Mouse (Mus musculus) CH12.LX (cell line): ENCODE measurements around the gene Cebpg. TPM values are rescaled to one million over a fixed set of nuclear protein-coding genes. Genes with fewer than 3 reads are reported as not detected.

Source experiments
- DNase-seq: peaks from one replicate; pipeline ENCODE4 v3.0.0-alpha.2; 2013; ENCODE audit errors: extremely low read depth
- H3K27ac ChIP-seq: 2 replicates; pipeline ENCODE4 v1.5.1; 2012; ENCODE audit warnings: low read depth, mild to moderate bottlenecking, control low read depth, moderate library complexity; ENCODE audit not compliant: insufficient read depth
- H3K27me3 ChIP-seq: replicated peaks from 2 replicates; pipeline ENCODE3; 2012; ENCODE audit warnings: inconsistent platforms
- H3K36me3 ChIP-seq, 2 experiments: replicated peaks in 1 of 2; 2 replicates each; pipeline versions ENCODE3 to v1.6.1; 2012; ENCODE audit warnings: inconsistent platforms in 1 of 2, low read length in 1 of 2, mild to moderate bottlenecking in 1 of 2, mixed read lengths in 1 of 2, moderate library complexity in 1 of 2; ENCODE audit not compliant: control insufficient read depth in 1 of 2, insufficient read depth in 1 of 2
- H3K4me1 ChIP-seq, 2 experiments: 2 replicates each; pipeline ENCODE4 v1.6.1; 2012; ENCODE audit warnings: inconsistent platforms in 1 of 2, moderate library complexity in 1 of 2; ENCODE audit not compliant: insufficient read depth in 2 of 2, control insufficient read depth in 1 of 2
- H3K4me2 ChIP-seq: 2 replicates; pipeline ENCODE4 v1.6.1; 2012; ENCODE audit warnings: low read depth, mild to moderate bottlenecking, control low read depth; ENCODE audit not compliant: poor library complexity, insufficient read depth, severe bottlenecking
- H3K4me3 ChIP-seq, 3 experiments: fragments of 150-350 bp in 1 of 3; sonication (generic) in 1 of 3; replicated peaks in 1 of 3; 2 replicates each; pipeline versions ENCODE3 to v1.5.1; 2011 to 2012; ENCODE audit warnings: low read depth in 2 of 3, low read length in 2 of 3, mild to moderate bottlenecking in 2 of 3, moderate library complexity in 2 of 3, control low read depth in 1 of 3, improper control_type of control experiment in 1 of 3, inconsistent platforms in 1 of 3, mixed read lengths in 1 of 3; ENCODE audit not compliant: poor library complexity in 1 of 3
- H3K79me2 ChIP-seq: replicated peaks from 2 replicates; pipeline ENCODE4 v1.6.1; 2012; ENCODE audit warnings: mild to moderate bottlenecking, moderate library complexity; ENCODE audit not compliant: control insufficient read depth, poor library complexity, insufficient read depth, severe bottlenecking; ENCODE audit errors: extremely low read depth
- H3K9ac ChIP-seq: 2 replicates; pipeline ENCODE4 v1.6.1; 2012; ENCODE audit warnings: low read depth, mild to moderate bottlenecking, control low read depth, moderate library complexity; ENCODE audit not compliant: insufficient read depth
- H3K9me3 ChIP-seq: replicated peaks from 2 replicates; pipeline ENCODE3; 2012; ENCODE audit warnings: low read length, inconsistent platforms, mixed read lengths
- BHLHE40 ChIP-seq: IDR thresholded peaks from 2 replicates; pipeline ENCODE4 v1.6.1; 2011; ENCODE audit warnings: mild to moderate bottlenecking, low read depth, low read length, improper control_type of control experiment
- CHD2 ChIP-seq: IDR thresholded peaks from 2 replicates; pipeline ENCODE4 v1.6.1; 2011; ENCODE audit warnings: low read length, improper control_type of control experiment
- CTCF ChIP-seq, 2 experiments: IDR thresholded peaks in 1 of 2; conservative IDR thresholded peaks in 1 of 2; 2 replicates each; pipeline ENCODE4 v1.5.1; 2011 to 2012; ENCODE audit warnings: low read depth in 2 of 2, low read length in 2 of 2, improper control_type of control experiment in 1 of 2, inconsistent platforms in 1 of 2, mild to moderate bottlenecking in 1 of 2, moderate library complexity in 1 of 2
- E2F4 ChIP-seq: IDR thresholded peaks from 2 replicates; pipeline ENCODE4 v1.6.1; 2011; ENCODE audit warnings: low read depth, low read length, improper control_type of control experiment; ENCODE audit not compliant: insufficient replicate concordance
- ELF1 ChIP-seq: IDR thresholded peaks from 2 replicates; pipeline ENCODE4 v1.6.1; 2014; ENCODE audit warnings: low read depth, mild to moderate bottlenecking, inconsistent platforms, low read length, improper control_type of control experiment
- IRF4 ChIP-seq: IDR thresholded peaks from 2 replicates; pipeline ENCODE4 v1.6.1; 2014; ENCODE audit warnings: low read depth, mild to moderate bottlenecking, inconsistent platforms, low read length, improper control_type of control experiment
- JUN ChIP-seq: IDR thresholded peaks from 2 replicates; pipeline ENCODE4 v1.6.1; 2011; ENCODE audit warnings: low read depth, mild to moderate bottlenecking, low read length, improper control_type of control experiment, moderate library complexity; ENCODE audit not compliant: insufficient read depth
- MAX ChIP-seq: IDR thresholded peaks from 2 replicates; pipeline ENCODE4 v1.6.1; 2011; ENCODE audit warnings: low read length, improper control_type of control experiment
- MXI1 ChIP-seq: IDR thresholded peaks from 2 replicates; pipeline ENCODE4 v1.6.1; 2011; ENCODE audit warnings: mild to moderate bottlenecking, low read depth, low read length, improper control_type of control experiment
- MYC ChIP-seq: IDR thresholded peaks from 2 replicates; pipeline ENCODE4 v1.6.1; 2011; ENCODE audit warnings: low read depth, mild to moderate bottlenecking, improper control_type of control experiment, low read length
- NELFE ChIP-seq: IDR thresholded peaks from 2 replicates; pipeline ENCODE4 v1.6.1; 2011; ENCODE audit warnings: low read depth, low read length, improper control_type of control experiment
- PAX5 ChIP-seq: IDR thresholded peaks from 2 replicates; pipeline ENCODE4 v1.6.1; 2012; ENCODE audit warnings: low read length, inconsistent platforms, mixed read lengths
- POLR2AphosphoS2 ChIP-seq: IDR thresholded peaks from 2 replicates; pipeline ENCODE4 v1.6.1; 2011; ENCODE audit warnings: low read depth, low read length, improper control_type of control experiment
- RAD21 ChIP-seq: IDR thresholded peaks from 2 replicates; pipeline ENCODE4 v1.6.1; 2011; ENCODE audit warnings: low read depth, mild to moderate bottlenecking, low read length, improper control_type of control experiment, moderate library complexity
- RCOR1 ChIP-seq: conservative IDR thresholded peaks from 2 replicates; pipeline ENCODE4 v1.6.1; 2012; ENCODE audit warnings: low read depth, mild to moderate bottlenecking, inconsistent platforms, low read length, improper control_type of control experiment
- SIN3A ChIP-seq: IDR thresholded peaks from 2 replicates; pipeline ENCODE4 v1.6.1; 2012; ENCODE audit warnings: low read length, improper control_type of control experiment, inconsistent platforms
- UBTF ChIP-seq: IDR thresholded peaks from 2 replicates; pipeline ENCODE4 v1.6.1; 2012; ENCODE audit warnings: low read depth, mild to moderate bottlenecking, inconsistent platforms, low read length, improper control_type of control experiment, moderate library complexity
- USF1 ChIP-seq: IDR thresholded peaks from 2 replicates; pipeline ENCODE4 v1.6.1; 2014; ENCODE audit warnings: low read depth, mild to moderate bottlenecking, inconsistent platforms, low read length, improper control_type of control experiment
- USF2 ChIP-seq: conservative IDR thresholded peaks from 2 replicates; pipeline ENCODE4 v1.6.1; 2011; ENCODE audit warnings: low read depth, low read length, improper control_type of control experiment
- ZC3H11A ChIP-seq: IDR thresholded peaks from 2 replicates; pipeline ENCODE4 v1.6.1; 2012; ENCODE audit warnings: low read depth, mild to moderate bottlenecking, inconsistent platforms, low read length, improper control_type of control experiment
- ZMIZ1 ChIP-seq: IDR thresholded peaks from 2 replicates; pipeline ENCODE4 v1.6.1; 2012; ENCODE audit warnings: low read depth, mild to moderate bottlenecking, inconsistent platforms, low read length, improper control_type of control experiment
- ZNF384 ChIP-seq: IDR thresholded peaks from 2 replicates; pipeline ENCODE4 v1.6.1; 2012; ENCODE audit warnings: low read depth, low read length, improper control_type of control experiment, inconsistent platforms
- dilution Hi-C: fragments of 300-500 bp; cut with MboI; formaldehyde crosslinking; loops from 2 replicates; pipeline ENCODE4 v1.14.3; 2020; ENCODE audit warnings: low sequenced_read_pairs; ENCODE audit not compliant: extremely low pct_unique_long_range_greater_than_20kb, extremely low pct_ligation_motif_present
- in situ Hi-C: fragments of 300-500 bp; cut with MboI; formaldehyde crosslinking; loops from 3 replicates; pipeline ENCODE4 v1.14.3; 2019; ENCODE audit warnings: low sequenced_read_pairs, low pct_ligation_motif_present, low pct_unique_long_range_greater_than_20kb, mixed read lengths
- polyA plus RNA-seq: library from polyadenylated mRNA; unstranded; fragments of >175 nt; gene quantifications from 2 replicates; pipeline ENCODE4 v1.2.1, GENCODE M21; 2012; ENCODE audit warnings: low read depth; ENCODE audit not compliant: insufficient read length
- total RNA-seq, 2 experiments: library from RNA; depleted of rRNA; stranded (reverse); fragments of 300-350 nt in 1 of 2; fragments of >200 nt in 1 of 2; gene quantifications; 2 replicates each; pipeline ENCODE4 v1.2.3; 2012 to 2014

Gene Cebpg
- total and polyA plus RNA-seq, 3 experiments, result 23.5 to 34.6 (median 25.3) TPM

- no peaks in the 10 kb centered on the region for H3K27me3 ChIP-seq
- H3K9me3 ChIP-seq, result peaks cover 5% of the 10 kb centered on the region
- in situ Hi-C loops (no loop called here), dilution Hi-C loops (no loop called here)
- H3K4me2 ChIP-seq, result no peak overlapping the region
- H3K36me3 ChIP-seq, result no peaks in the 10 kb centered on the region
- no peak overlapping the region for H3K27ac ChIP-seq
- TF ChIP-seq RCOR1 (no peak), CTCF (conservative IDR thresholded peaks at IDR 0.05 in 1 of 2, IDR thresholded peaks at IDR 0.05 in 1 of 2; ENCODE audit: low read depth in 2 of 2, low read length in 2 of 2) (0 out of 4 replicates have a peak, but pooled peaks of 1 of the 2 experiments have one; percentile 19)
- peaks cover 15% of the 10 kb centered on the region for H3K79me2 ChIP-seq
- DNase-seq, result no peak
- peaks cover 0 to 18% of the 10 kb centered on the region in 2 experiments; a peak in 2 of 4 replicates for H3K4me1 ChIP-seq
- no peak overlapping the region for H3K9ac ChIP-seq
- H3K4me3 ChIP-seq, result no peak overlapping the region
Measured at GRCm38 (mm10) chr7:35059467-35059866, 3.1 kb upstream of the Cebpg start.

GRCm38 (mm10) chr7:35058329-35058728, 2.0 kb upstream of the Cebpg start:
- dilution Hi-C loops (no loop called here), in situ Hi-C loops (no loop called here)
- Histone ChIP-seq H3K79me2 (peaks cover 25% of the 10 kb centered on the region), H3K9me3 (peaks cover 5% of the 10 kb centered on the region), H3K4me1 (peaks cover 0 to 28% of the 10 kb centered on the region in 2 experiments; a peak in 2 of 4 replicates), H3K9ac (no peak overlapping the region), H3K27ac (no peak overlapping the region), H3K27me3 (no peaks in the 10 kb centered on the region), H3K4me2 (no peak overlapping the region), H3K36me3 (peaks cover 0 to 4% of the 10 kb centered on the region in 2 experiments), H3K4me3 (no peak overlapping the region)
- TF ChIP-seq BHLHE40, result no peak
- TF ChIP-seq NELFE, result no peak
- TF ChIP-seq UBTF, result no peak
- no peak for TF ChIP-seq ZNF384
- TF ChIP-seq ELF1, result no peak
- no peak for TF ChIP-seq USF1
- no peak for TF ChIP-seq MXI1
- no peak for TF ChIP-seq JUN
- TF ChIP-seq MYC, result no peak
- no peak for TF ChIP-seq SIN3A
- TF ChIP-seq CHD2, result no peak
- TF ChIP-seq MAX, result no peak
- no peak for DNase-seq

GRCm38 (mm10) chr7:35057569-35057968, 1.2 kb upstream of the Cebpg start:
- dilution Hi-C loops, result no loop called here
- Histone ChIP-seq H3K27ac (no peak overlapping the region), H3K4me1 (peaks cover 1 to 35% of the 10 kb centered on the region in 2 experiments; a peak in 3 of 4 replicates), H3K79me2 (peaks cover 33% of the 10 kb centered on the region), H3K4me2 (no peak overlapping the region)
- DNase-seq, result no peak
- no peak for TF ChIP-seq ZMIZ1
- no peak for TF ChIP-seq RCOR1
- no peak for TF ChIP-seq E2F4
- no peak for TF ChIP-seq JUN
- TF ChIP-seq POLR2AphosphoS2, result no peak
- TF ChIP-seq IRF4, result no peak
- TF ChIP-seq PAX5, result no peak
- TF ChIP-seq ZC3H11A, result no peak
- no peak for TF ChIP-seq USF2
- TF ChIP-seq RAD21, result no peak
- no peak for TF ChIP-seq SIN3A
- TF ChIP-seq, all 38 proteins: peak for 0
- Histone ChIP-seq H3K36me3 (peaks cover 2 to 10% of the 10 kb centered on the region in 2 experiments), H3K27me3 (no peaks in the 10 kb centered on the region), H3K9ac (no peak overlapping the region), H3K9me3 (peaks cover 5% of the 10 kb centered on the region), H3K4me3 (no peak overlapping the region)
- in situ Hi-C loops, result no loop called here
